Mouse (Mus musculus) left cerebral cortex, postnatal 4 days (tissue): ENCODE results near the gene Gm10130. TPM values are rescaled to one million over a fixed set of nuclear protein-coding genes. Genes with fewer than 3 reads are reported as not detected.
A peak's percentile ranks its signal among the peaks of the same experiment; 100 is the strongest.
"Not testable (repeated sequence)": the region's sequence is repeated elsewhere in the genome, so short reads cannot be mapped to it uniquely, and the experiment has no call there.

Experiments used
- DNase-seq: peaks from one replicate; pipeline ENCODE4 v3.0.0-alpha.2; 2022
- intact Hi-C: fragments of 180-260 bp; cut with DNase I; formaldehyde crosslinking; loops from one replicate; pipeline ENCODE4 v1.15.1; 2025
- total RNA-seq, 2 experiments: library from RNA; stranded (reverse); gene quantifications; 2 replicates each; pipeline ENCODE4 v1.2.3; 2021

Gm10130 gene
- 1 to 10 TPM in 1 of 2 experiments, not detected in 1; 3.5 TPM for total RNA-seq

DNA sequence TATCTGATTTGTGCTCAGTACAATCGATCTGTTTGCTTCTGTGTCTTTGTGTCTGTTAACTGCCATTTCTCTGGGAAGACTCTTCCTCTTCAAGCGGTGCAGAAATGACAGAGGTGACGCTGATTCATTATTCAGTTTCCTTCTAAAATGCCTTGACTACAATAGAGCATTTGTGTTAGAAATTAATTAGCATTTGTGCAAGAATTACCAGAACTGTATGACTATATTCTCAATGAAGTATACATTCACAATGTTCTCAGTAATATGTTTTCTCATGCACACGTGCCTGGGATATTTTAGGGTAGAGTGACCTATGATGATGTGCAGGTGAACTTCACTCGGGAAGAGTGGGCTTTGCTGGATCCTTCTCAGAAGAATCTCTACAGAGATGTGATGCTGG, at the start of gene Gm10130:
Gene Gm10130, plus strand, starts transcription at position 301 of the 400 bp plus-strand sequence.
- no peak for DNase-seq
- intact Hi-C loops = loop anchor here (10.0 kb wide), 1 partner anchor 79 kb away; no protein-coding TSS in a partner anchor

- no peak for DNase-seq
- intact Hi-C loops = no loop called here
These were observed 29.8 kb upstream of the Gm10130 start for GRCm38 (mm10) chr2:150293669-150294068.

GRCm38 (mm10) chr2:150299096-150299495, 24.4 kb upstream of the Gm10130 start:
- DNase-seq = no peak
- intact Hi-C loops = no loop called here

GRCm38 (mm10) chr2:150307183-150307773, 16.2 kb upstream of the Gm10130 start:
- intact Hi-C loops = no loop called here
- no peak for DNase-seq

- intact Hi-C loops = not testable (repeated sequence)
- DNase-seq = peak; percentile 86
These were observed 12.3 kb upstream of the Gm10130 start for GRCm38 (mm10) chr2:150310952-150311884.

DNA sequence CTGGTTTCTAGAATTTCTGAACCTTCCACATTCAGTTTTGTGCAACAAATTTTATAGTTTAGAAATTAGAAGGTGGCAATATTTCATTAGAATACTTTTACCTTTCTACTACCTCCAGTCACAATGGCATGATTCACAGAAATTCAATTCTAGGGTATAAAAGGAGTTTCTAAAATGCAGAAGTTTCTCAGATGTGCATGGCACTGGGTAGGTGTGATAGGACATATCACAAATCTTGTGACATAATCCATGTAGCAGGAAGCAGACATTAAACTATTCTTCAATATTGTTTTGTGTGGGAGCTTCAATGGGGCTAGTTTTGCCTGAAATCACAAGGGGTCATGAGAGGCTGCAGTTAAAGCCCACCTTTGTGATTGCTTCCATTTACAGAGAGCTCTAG, 7.4 kb upstream of the Gm10130 start:
- DNase-seq = no peak
- intact Hi-C loops = no loop called here

DNA sequence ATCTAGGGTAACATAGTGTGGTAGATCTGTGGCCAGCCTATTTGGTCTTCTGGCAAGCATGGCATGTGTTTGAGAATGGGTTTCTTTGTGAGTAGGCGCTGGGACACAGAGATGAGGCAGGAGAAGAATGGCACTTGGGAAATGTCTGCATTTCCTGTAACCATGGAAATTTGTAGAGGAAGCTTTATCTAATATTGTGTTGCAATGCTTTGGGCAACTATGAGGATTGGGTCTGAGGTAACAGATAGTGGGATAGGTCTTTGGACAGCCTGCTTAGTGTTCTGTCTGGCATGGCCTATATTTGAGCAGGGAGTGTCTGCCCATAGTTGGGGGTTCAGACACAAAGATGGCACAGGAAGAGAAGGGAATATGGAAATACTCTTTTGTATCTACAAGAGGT, 4.5 kb upstream of the Gm10130 start:
- DNase-seq = no peak
- intact Hi-C loops = no loop called here

GRCm38 (mm10) chr2:150357136-150357535, 33.6 kb downstream of the Gm10130 start:
- DNase-seq, intact Hi-C loops: not testable (repeated sequence)

- peak; percentile 85 for DNase-seq
- intact Hi-C loops = not testable (repeated sequence)
These were observed 38.8 kb downstream of the Gm10130 start, which contains the start of gene 3300002I08Rik for GRCm38 (mm10) chr2:150362113-150362877. Gene 3300002I08Rik (minus strand): TSS chr2:150362765.

DNA sequence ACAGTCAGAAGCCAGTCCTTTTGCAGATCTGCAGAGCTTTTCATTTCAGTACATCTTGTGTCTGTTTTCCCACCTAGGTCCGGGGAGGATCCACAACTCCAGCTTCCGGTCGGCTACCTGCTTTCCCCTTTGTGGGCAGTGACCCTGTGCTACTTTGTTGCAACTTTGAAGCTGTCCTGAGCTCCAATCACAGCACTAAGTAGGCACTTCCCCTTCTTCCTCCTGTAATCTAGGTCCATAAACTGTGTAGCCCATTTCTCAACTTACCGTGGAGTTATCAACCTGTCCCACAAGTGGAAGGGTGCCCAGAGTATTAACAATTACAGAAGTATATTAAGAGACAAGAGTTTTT, 39.4 kb downstream of the Gm10130 start:
- intact Hi-C loops = no loop called here
- no peak for DNase-seq

DNA sequence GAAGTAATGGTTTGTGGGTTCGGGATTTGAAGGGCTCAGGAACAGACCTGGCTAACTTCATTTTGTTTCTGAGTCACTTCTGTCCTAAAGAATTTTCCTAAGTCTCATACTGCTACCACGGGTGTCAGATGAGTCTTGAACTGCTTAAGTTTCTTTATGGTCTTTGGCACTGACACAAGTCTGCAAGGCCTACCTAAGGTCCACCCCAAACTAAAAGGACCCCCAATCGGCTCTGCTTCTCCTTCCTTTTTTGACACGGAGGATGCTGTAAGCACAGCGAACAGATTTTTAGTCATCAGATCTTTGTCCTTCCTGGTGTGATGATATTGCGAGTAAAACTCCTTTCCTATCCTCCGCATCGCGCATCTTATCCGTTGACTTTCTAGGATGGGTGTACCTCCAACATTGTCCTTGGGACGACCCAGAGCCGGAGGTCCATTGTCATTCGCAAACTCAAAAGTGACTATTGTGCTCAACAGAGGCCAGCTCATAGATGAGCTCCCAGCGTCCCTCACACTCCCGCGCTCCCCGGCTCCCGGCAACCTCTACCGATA, 62.1 kb downstream of the Gm10130 start:
- DNase-seq, intact Hi-C loops: not testable (repeated sequence)

DNA sequence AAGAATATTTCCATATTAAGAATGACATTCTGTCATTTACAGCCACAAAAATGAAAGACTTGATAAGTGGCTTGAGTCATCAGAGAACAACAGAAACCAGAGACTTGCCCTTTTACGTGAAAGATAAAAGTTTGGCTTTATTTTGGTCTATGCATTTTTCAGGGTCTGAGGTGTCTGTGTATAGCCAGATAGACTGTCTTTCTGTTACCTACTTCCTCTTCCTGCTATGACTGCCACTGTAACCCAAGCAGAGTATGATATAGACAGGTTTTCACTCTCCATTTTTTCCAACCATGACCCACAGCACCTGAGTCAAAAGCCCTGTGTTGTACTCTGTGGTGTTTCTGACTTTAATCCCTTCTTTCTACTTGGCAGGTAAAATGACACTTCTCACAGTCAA, 66.7 kb downstream of the Gm10130 start:
- intact Hi-C loops = no loop called here
- DNase-seq = no peak

- intact Hi-C loops, DNase-seq: not testable (repeated sequence)
These were observed 88.6 kb downstream of the Gm10130 start for GRCm38 (mm10) chr2:150412146-150412545.

Other genes with a start within 250 kb of the Gm10130 start
- 10 to 100 TPM; 10.4 to 10.5 TPM for gene Zfp120, start 187.0 kb upstream of the Gm10130 start, total RNA-seq
- gene Gm10770, start 144.0 kb upstream of the Gm10130 start, total RNA-seq = not detected
- not detected for gene Gm14139, start 141.9 kb upstream of the Gm10130 start, total RNA-seq
- gene Zfp937, start 105.6 kb upstream of the Gm10130 start, total RNA-seq = 10 to 100 TPM; 12.2 to 13.2 TPM
- 1 to 10 TPM; 6.6 to 9.8 TPM for gene Gm21994, start 68.1 kb upstream of the Gm10130 start, total RNA-seq
- gene Gm14124, start 66.2 kb upstream of the Gm10130 start, total RNA-seq = under 1 TPM; 0.26 to 0.32 TPM
- 10 to 100 TPM; 11.1 to 12.6 TPM for gene 3300002I08Rik, start 39.1 kb downstream of the Gm10130 start, total RNA-seq
- gene Zfp442, start 127.8 kb downstream of the Gm10130 start, total RNA-seq = 1 to 10 TPM; 9.0 to 9.7 TPM
- gene Zfp345, start 161.4 kb downstream of the Gm10130 start, total RNA-seq = under 1 TPM; 0.28 to 0.44 TPM
- not detected for gene Cst7, start 246.7 kb downstream of the Gm10130 start, total RNA-seq